Mouse (Mus musculus): Measurements from ENCODE around the gene Gtsf1l. TPM values are rescaled to one million over a fixed set of nuclear protein-coding genes. Genes with fewer than 3 reads are reported as not detected.

The Gtsf1l gene
- polyA plus RNA-seq (2015; fragmentation: Illumina TruSeq; extraction: RNeasy Lipid Tissue Mini Kit (QIAGEN cat#74804); ENCODE audit: insufficient read depth, low replicate concordance), result not detected

DNA sequence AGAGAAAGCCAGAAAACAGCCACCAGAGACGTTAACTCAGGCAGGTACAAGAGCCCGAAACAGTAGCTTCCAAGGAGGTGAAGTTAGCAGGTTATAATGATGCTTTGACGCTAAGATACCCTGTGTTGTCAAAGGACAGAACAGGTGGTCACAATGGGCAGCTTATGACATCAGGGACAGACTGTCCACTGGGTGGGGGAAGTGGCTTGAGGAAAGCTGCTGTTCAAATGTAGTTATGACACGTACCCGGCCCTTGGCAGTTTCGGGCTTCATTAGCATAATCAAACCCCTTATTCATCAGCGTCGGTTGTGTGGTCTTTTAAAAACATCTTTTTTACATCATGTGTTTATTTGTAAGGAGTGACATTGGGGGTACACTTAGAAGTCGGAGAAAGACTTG, at the start of gene Gtsf1l:
Gene Gtsf1l, minus strand, starts transcription at position 128 of the 400 bp plus-strand sequence.

DNA sequence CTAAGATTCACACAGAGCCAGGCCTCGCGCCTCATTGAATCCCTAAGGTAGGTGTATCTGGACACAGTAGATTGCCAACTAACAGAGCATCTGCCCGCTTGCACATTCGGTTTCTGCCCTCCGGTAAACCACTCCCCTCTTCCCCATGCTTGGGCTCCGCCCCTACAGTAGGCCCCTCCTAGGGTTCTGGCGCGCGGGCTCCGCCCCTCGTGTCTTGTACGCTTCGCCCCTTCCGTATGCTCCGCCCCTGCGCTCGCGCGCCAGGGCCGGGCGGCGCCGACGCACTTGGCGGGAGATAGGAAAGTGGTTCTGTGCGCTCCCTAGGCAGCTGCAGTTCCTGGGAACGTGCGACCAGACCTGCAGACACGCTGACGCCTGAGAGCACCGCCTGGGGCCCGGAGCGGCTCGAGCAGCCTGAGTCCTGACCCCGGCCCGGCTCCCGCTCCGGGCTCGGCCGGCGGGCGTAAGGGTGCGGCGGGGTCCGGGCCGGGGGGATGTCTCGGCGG, 33.3 kb downstream of the Gtsf1l start, which contains the start of gene Mybl2:
Gene Mybl2, plus strand, starts transcription at position 353 of the 506 bp plus-strand sequence.

Other genes starting within 250 kb of the Gtsf1l start
- 376 TPM for gene Srsf6, start 156.3 kb downstream of the Gtsf1l start, polyA plus RNA-seq (2015; fragmentation: Illumina TruSeq; extraction: RNeasy Lipid Tissue Mini Kit (QIAGEN cat#74804); ENCODE audit: insufficient read depth, low replicate concordance)
- 0.17 TPM for gene L3mbtl1, start 144.4 kb downstream of the Gtsf1l start, polyA plus RNA-seq (2015; fragmentation: Illumina TruSeq; extraction: RNeasy Lipid Tissue Mini Kit (QIAGEN cat#74804); ENCODE audit: insufficient read depth, low replicate concordance)
- not detected for gene Sgk2, start 100.5 kb downstream of the Gtsf1l start, polyA plus RNA-seq (2015; fragmentation: Illumina TruSeq; extraction: RNeasy Lipid Tissue Mini Kit (QIAGEN cat#74804); ENCODE audit: insufficient read depth, low replicate concordance)
- gene Ift52, start 70.5 kb downstream of the Gtsf1l start, polyA plus RNA-seq (2015; fragmentation: Illumina TruSeq; extraction: RNeasy Lipid Tissue Mini Kit (QIAGEN cat#74804); ENCODE audit: insufficient read depth, low replicate concordance), result 61.3 TPM
- gene Mybl2, start 33.2 kb downstream of the Gtsf1l start, polyA plus RNA-seq (2015; fragmentation: Illumina TruSeq; extraction: RNeasy Lipid Tissue Mini Kit (QIAGEN cat#74804); ENCODE audit: insufficient read depth, low replicate concordance), result 6.1 TPM
- gene Tox2, start 115.3 kb upstream of the Gtsf1l start, polyA plus RNA-seq (2015; fragmentation: Illumina TruSeq; extraction: RNeasy Lipid Tissue Mini Kit (QIAGEN cat#74804); ENCODE audit: insufficient read depth, low replicate concordance), result 3.4 TPM

Measured in spleen, adult 10 weeks (tissue).